Mouse (Mus musculus) layer of hippocampus, adult 9-10 months (tissue): ENCODE data around the gene Nup133.

ENCODE experiments used
- DNase-seq: peaks from one replicate; pipeline ENCODE4 v3.0.0; 2022; ENCODE audit warnings: low spot score

Gene Nup133

DNA sequence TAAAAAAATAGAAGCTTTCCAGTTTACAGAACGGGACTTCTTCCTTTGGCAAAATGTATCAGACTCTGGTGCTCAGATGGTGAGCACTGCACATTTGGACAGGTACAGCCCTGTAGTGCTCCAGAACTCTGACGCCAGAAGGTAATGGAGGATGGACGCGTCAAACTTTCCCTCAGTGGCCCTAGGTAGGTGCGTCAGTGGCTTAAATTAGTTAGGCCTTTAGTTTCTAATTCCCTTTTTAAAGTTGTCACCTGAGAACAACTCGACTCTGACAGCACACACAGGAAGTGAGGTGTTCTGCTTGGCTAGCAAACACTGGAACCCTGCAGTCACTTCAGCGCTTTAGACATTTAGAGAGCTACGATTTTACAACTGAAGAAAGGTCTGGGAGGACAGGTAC, 4.6 kb upstream of the Nup133 start:
- DNase-seq = no peak

DNA sequence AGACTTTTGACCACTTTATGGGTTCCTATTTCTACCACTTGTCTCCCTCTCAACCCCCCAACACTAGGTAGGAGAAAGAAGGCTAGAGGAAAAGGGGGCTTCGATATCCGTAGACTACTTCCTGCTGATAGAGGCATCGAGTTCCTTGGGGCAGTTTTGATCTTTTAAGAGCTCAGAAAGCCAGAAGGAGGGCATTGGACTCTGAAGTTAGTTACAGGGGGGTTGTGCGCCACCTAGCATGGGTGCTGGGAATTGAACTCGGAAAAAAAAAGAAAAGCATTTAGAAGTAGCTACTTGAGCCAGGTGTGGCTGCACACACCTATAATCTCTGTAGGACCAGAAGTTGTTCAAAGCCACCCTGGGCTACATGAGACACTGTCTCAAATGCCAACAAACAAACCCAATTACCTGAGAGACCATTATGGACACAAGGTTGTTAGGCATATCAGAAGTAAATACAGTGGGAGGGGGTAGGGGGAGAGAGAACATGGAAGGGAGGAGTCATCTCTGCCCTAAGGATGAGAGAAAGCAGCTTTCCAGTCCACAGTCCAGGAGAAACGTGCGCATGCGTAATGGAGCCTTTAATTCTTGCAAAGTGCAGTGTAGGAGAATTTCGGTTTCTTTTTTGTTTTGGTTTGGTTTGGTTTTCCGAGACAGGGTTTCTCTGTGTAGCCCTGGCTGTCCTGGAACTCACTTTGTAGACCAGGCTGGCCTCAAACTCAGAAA, 1.2 kb upstream of the Nup133 start:
- no peak for DNase-seq

DNA sequence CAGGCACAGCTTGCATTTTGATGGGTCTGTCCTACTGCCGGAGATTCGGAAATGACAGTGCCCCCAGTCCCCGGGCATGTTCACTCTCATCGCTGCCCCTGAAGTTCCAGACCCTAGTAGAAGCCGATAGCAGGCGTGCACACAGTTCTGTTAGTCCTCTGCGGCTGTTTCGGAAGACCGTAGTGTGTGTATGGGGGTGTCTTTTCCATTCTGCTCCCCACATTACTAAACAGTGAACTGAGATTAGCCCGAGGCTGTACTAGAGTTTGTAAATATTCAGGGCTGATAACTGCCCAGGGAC, 571 bp upstream of the Nup133 start:
- no peak for DNase-seq

DNA sequence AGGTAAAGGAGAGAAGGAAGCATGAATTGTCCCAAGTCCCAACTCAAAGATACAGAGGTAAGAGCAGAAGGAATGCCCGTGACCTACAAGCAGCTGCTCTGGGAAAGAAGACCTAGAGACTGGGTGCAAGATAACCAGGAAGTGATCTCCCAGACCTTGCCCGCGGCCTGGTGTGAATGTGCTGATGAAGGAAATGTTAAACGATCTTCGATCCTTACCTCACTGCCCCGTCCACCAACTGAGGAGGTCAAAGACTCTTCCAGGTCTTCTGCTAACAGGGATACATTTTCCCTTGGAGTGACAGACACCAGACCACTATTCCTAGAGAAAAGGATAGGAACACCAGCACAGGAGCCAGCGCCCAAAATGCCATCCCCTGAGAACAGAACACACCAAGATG, 20.0 kb downstream of the Nup133 start:
- no peak for DNase-seq

GRCm38 (mm10) chr8:123925671-123926070, 23.4 kb downstream of the Nup133 start:
- DNase-seq = no peak

DNA sequence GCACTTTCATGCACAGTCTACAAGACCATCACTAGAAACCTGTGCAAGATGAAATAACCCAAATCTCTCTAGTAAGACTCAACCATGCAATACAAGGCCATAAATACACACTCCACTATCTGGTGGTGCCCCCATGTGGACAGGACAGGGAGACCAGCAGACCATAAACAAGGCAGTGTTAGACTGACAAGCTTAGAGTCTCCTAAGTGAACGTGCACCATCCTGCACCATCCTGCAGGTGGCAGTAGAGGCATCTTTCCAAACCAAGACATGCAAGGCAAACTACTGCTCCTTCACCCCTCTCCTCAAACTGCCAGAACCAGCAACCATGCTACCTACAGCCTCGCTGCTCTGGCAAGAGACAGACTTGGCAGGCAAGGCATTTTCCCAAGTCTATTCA, 24.3 kb downstream of the Nup133 start:
- DNase-seq = peak; percentile 87

- no peak for DNase-seq
Observed at GRCm38 (mm10) chr8:123914635-123915034, 34.4 kb downstream of the Nup133 start.

DNA sequence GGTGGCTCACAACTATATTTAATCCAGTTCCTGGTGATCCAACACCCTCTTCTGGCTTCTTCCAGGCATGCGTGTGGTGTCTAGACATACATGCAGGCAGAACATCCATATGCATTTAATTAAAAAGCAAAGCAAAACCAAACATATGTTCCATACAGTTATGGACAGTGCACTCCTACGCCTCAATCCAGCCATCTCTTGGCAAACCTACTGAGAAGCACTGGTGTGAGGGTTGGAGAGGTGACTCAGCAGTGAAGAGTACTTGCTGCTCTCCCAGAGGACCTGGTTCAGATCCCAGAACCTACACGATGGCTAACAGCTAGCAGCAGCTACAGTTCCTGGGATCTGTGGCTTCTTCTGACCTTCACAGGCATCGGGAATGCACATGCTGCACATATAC, 36.8 kb downstream of the Nup133 start:
- DNase-seq = no peak

GRCm38 (mm10) chr8:123907604-123908003, 41.5 kb downstream of the Nup133 start:
- DNase-seq = no peak

DNA sequence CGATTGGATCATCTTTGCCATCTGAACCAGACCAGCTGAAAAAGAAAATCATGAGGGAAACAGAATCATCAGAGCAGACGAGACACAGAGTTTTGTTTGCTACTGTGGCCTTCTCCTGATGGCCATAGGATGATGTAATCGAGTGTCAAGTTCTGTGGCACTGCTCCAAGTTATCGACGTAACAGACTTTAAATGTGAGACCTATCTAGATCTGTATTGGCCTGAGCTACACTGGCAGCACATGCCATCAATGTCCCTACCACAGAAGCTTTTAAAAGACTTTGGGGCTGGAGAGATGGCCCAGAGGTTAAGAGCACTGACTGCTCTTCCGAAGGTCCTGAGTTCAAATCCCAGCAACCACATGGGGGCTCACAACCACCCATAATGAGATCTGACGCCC, 46.4 kb downstream of the Nup133 start:
- no peak for DNase-seq

DNA sequence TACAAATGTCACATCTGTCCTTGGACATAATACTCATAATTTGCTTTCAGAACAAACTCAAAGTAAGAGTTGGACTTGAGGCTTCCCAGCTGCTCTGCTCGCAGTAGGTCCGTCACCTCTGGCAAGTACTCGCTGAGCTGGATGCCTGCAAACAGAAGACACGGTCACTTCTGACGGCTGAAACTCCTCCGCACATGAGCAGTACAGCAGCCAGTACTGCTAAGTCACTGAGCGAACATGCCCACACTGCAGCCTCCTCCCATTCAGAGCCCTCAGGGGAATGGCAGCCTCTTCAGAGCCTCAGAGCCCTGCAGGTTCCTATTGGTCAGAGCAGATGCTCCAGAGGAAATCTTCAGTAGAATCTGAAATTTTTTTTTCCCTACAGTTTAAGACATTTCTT, 49.7 kb downstream of the Nup133 start:
- no peak for DNase-seq

DNA sequence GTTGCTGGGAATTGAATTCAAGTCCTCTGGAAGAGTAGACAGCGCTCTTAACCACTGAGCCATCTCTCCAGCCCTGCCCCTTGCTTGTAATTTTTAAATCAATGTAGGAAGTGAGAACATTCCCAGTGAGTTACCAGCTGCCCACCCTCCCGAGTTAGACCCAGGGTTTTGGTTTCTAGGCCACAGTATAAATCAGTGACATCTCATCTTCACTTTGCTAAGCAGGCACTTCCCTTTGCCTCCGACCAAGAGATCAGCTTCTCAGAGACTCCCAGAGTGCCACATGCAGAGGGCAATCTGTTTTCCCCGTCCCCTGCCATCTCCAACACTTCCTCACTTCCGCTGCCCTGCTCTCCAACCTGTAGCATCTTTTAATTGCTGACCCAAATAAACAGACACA, 50.5 kb downstream of the Nup133 start:
- no peak for DNase-seq

- no peak for DNase-seq
Observed at GRCm38 (mm10) chr8:123896774-123897173, 52.3 kb downstream of the Nup133 start.

- no peak for DNase-seq
Observed at GRCm38 (mm10) chr8:123896366-123896761, 52.7 kb downstream of the Nup133 start.

DNA sequence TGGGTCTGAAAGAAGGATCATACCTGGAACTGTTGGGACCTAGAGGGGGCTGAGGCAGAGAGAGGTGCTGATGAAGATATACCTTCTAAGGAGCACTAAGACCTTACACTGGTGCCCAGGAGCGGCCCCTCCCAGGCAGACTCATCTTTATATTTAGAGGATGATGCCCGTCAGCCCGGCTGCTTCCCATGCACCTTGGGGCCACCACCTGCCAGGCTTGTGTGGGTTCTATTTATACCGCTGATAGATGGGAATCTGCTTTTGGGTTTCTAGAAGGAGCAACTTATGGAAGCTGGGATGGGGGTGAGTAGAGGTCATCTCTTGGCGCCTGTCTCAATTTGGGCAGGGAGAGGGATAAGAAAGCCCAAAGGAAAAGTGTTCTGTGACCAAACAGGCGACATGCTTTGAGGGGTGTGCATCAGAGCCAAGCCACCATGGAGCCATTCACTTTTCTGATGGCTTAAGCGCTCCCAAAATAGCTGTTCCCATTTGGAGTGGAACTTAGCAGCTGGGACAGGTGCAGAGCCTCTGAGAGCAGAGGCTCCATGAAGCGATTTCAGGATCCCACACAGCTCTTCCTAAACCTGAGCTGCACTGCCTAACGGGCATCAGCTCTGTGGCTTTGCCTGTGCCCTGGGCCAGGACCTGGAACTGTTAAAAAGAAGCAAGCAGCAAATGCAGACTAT, 53.2 kb downstream of the Nup133 start:
- no peak for DNase-seq

DNA sequence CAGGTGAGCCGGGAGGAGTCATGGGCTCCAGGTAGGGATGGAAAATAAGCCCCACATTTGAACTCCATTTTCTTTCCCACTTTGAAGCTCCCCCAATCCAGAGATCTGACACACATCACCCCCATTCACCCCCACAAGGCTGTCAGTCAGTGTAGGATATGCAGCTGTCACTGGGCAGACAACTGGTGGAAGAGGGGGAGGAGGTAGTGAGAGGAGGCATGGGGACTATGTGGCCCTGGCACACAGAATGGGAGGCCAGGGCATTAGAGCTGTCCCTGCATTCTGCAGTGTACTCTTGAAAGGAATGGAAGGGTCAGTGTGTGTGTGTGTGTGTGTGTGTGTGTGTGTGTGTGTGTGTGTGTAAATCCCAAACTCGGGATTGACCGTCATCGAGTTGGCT, 53.8 kb downstream of the Nup133 start:
- DNase-seq = no peak

DNA sequence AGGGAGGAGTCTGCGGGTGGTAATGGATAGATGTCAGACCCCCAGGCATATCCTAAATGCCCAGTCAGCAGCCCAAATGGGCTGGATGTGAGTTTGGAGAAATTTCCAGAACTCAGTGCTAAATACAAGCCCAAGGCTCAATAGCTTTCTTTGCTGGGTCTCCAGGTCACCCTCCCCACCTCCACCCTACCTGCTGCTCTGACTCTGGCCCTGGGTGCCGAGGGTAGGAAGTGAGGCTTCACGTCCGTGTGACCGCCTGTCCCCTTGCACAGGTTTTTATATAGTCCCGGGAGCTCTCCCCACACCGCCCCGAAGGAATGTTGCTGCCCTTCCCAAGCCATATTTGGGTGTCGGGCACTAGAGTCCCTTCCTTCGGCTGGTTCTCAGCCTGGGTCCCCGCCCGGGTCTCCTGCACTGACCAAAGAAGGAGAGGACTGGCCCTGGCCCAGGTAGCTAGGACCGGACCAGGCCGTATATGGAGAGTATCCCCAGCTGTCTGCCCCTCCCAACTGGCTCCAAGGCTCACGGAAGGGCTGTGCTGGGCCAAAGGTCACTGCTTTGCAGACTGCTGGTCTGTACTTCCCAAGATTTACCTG, 54.5 kb downstream of the Nup133 start, which contains the start of gene Acta1:
Gene Acta1 (minus strand): TSS at position 250 of the 596 bp plus-strand sequence.
- DNase-seq = no peak

GRCm38 (mm10) chr8:123893413-123893812, 55.7 kb downstream of the Nup133 start:
- no peak for DNase-seq

- DNase-seq = no peak
Observed at GRCm38 (mm10) chr8:123892586-123893155, 56.4 kb downstream of the Nup133 start.

DNA sequence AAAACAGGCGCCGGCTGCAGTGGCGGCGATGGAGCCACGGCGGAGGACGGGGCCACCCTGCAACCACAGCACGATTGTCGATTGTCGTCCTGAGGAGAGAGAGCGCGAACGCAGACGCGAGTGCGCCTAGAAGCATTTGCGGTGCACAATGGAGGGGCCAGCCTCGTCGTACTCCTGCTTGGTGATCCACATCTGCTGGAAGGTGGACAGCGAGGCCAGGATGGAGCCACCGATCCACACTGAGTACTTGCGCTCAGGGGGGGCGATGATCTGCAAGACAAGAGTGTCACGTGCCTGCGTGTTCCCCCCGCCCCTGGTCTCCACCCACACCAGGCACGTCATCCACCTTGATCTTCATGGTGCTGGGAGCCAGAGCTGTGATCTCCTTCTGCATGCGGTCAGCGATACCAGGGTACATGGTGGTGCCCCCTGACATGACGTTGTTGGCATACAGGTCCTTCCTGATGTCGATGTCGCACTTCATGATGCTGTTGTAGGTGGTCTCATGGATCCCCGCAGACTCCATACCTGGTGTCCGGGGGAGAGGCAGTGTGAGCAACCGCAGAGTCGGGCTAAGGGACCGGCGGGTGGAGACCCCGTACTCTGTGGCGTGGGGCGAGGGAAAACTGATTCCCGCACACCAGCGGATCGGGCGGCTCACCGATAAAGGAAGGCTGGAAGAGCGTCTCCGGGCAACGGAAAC, 57.0 kb downstream of the Nup133 start:
- no peak for DNase-seq

GRCm38 (mm10) chr8:123891271-123891670, 57.8 kb downstream of the Nup133 start:
- DNase-seq = no peak

GRCm38 (mm10) chr8:123889797-123890196, 59.3 kb downstream of the Nup133 start:
- no peak for DNase-seq

- no peak for DNase-seq
Observed at GRCm38 (mm10) chr8:123887956-123888355, 61.1 kb downstream of the Nup133 start.
